Mouse (Mus musculus): ENCODE data around the gene Lman1l.

Lman1l gene

GRCm38 (mm10) chr9:57577144-57577849, 43.3 kb downstream of the Lman1l start:
- DNase-seq (ENCODE audit: low spot score), result no peak

GRCm38 (mm10) chr9:57575577-57575976, 45.0 kb downstream of the Lman1l start:
- DNase-seq (ENCODE audit: low spot score), result no peak

GRCm38 (mm10) chr9:57574397-57574796, 46.2 kb downstream of the Lman1l start:
- no peak for DNase-seq (ENCODE audit: low spot score)

- DNase-seq (ENCODE audit: low spot score), result no peak
Observed at GRCm38 (mm10) chr9:57568500-57568899, 52.1 kb downstream of the Lman1l start.

GRCm38 (mm10) chr9:57566846-57567245, 53.7 kb downstream of the Lman1l start:
- DNase-seq (ENCODE audit: low spot score), result no peak

GRCm38 (mm10) chr9:57565741-57566221, 54.8 kb downstream of the Lman1l start:
- DNase-seq (ENCODE audit: low spot score), result peak; percentile 33

GRCm38 (mm10) chr9:57564609-57565008, 56.0 kb downstream of the Lman1l start:
- no peak for DNase-seq (ENCODE audit: low spot score)

- no peak for DNase-seq (ENCODE audit: low spot score)
Observed at GRCm38 (mm10) chr9:57562896-57563372, 57.6 kb downstream of the Lman1l start.

GRCm38 (mm10) chr9:57561711-57562099, 58.9 kb downstream of the Lman1l start:
- DNase-seq (ENCODE audit: low spot score), result no peak

- peak; percentile 91 for DNase-seq (ENCODE audit: low spot score)
Observed at GRCm38 (mm10) chr9:57560861-57561710, 59.5 kb downstream of the Lman1l start, which contains the start of gene Scamp2. Gene Scamp2, plus strand, starts transcription at chr9:57560943.

GRCm38 (mm10) chr9:57560263-57560662, 60.3 kb downstream of the Lman1l start:
- DNase-seq (ENCODE audit: low spot score), result no peak

- no peak for DNase-seq (ENCODE audit: low spot score)
Observed at GRCm38 (mm10) chr9:57559568-57559967, 61.0 kb downstream of the Lman1l start.

GRCm38 (mm10) chr9:57558625-57559024, 61.9 kb downstream of the Lman1l start:
- no peak for DNase-seq (ENCODE audit: low spot score)

- DNase-seq (ENCODE audit: low spot score), result no peak
Observed at GRCm38 (mm10) chr9:57557215-57557614, 63.4 kb downstream of the Lman1l start.
